Mouse (Mus musculus) hindbrain, embryonic 14.5 days (tissue): ENCODE measurements around the gene Aktip. TPM values are rescaled to one million over a fixed set of nuclear protein-coding genes. Genes with fewer than 3 reads are reported as not detected.

ENCODE experiments used
- ATAC-seq: fragments of 200-750 bp; cut with Nextera tagmentation; 2 replicates; pipeline ENCODE4 v1.8.0; 2017; ENCODE audit warnings: moderate number of reproducible peaks, mild to moderate bottlenecking, moderate TSS enrichment, moderate library complexity; ENCODE audit not compliant: low FRiP score
- DNase-seq: peaks from one replicate; pipeline ENCODE4 v3.0.0-alpha.2; 2015; ENCODE audit warnings: low spot score
- H3K27ac ChIP-seq: fragments of 300-500 bp; sonication (generic); 2 replicates; pipeline ENCODE4 v1.5.1; 2014; ENCODE audit warnings: mild to moderate bottlenecking, moderate library complexity
- H3K27me3 ChIP-seq: fragments of 300-500 bp; sonication (generic); 2 replicates; pipeline ENCODE4 v1.6.1; 2014; ENCODE audit warnings: mild to moderate bottlenecking, low read length, mixed read lengths; ENCODE audit not compliant: control insufficient read depth, insufficient read depth
- H3K36me3 ChIP-seq: fragments of 300-500 bp; sonication (generic); replicated peaks from 2 replicates; pipeline ENCODE4 v1.6.1; 2014; ENCODE audit not compliant: control insufficient read depth, insufficient read depth
- H3K4me1 ChIP-seq: fragments of 300-500 bp; sonication (generic); replicated peaks from 2 replicates; pipeline ENCODE4 v1.6.1; 2014; ENCODE audit warnings: antibody characterized with exemption, low read length, mixed read lengths; ENCODE audit not compliant: control insufficient read depth, insufficient read depth
- H3K4me2 ChIP-seq: fragments of 300-500 bp; sonication (generic); replicated peaks from 2 replicates; pipeline ENCODE4 v1.6.1; 2014; ENCODE audit warnings: mild to moderate bottlenecking, moderate library complexity
- H3K4me3 ChIP-seq: fragments of 300-500 bp; sonication (generic); replicated peaks from 2 replicates; pipeline ENCODE4 v1.5.1; 2014; ENCODE audit warnings: mild to moderate bottlenecking, low read length
- H3K9ac ChIP-seq: fragments of 300-500 bp; sonication (generic); 2 replicates; pipeline ENCODE4 v1.6.1; 2014
- H3K9me3 ChIP-seq: fragments of 300-500 bp; sonication (generic); 2 replicates; pipeline ENCODE4 v1.6.1; 2016; ENCODE audit warnings: low read length; ENCODE audit not compliant: control insufficient read depth
- WGBS: fragments of 180-500 bp; shearing (Covaris S2); extraction: QIAGEN DNeasy Blood & Tissue Kit; methylation state at CpG from one replicate; pipeline ENCODE4 v1.1.7; 2014; 5-methylcytosine and 5-hydroxymethylcytosine counted together
- polyA plus RNA-seq: library from polyadenylated mRNA; unstranded; fragments of >200 nt; fragmentation: Nextera tagmentation; extraction: Ambion mirVana; gene quantifications from 2 replicates; pipeline ENCODE4 v1.2.1, GENCODE M21; 2014

The Aktip gene
- polyA plus RNA-seq, 1 experiment from 2014 or later = 118 TPM

- Histone ChIP-seq H3K4me2 (no peak overlapping the region), H3K36me3 (no peaks in the 10 kb centered on the region), H3K9me3 (no peaks in the 10 kb centered on the region), H3K4me1 (no peaks in the 10 kb centered on the region), H3K4me3 (no peak overlapping the region), H3K27me3 (0 out of 2 replicates have a peak, but pooled peaks cover 7% of the 10 kb centered on the region), H3K9ac (no peak overlapping the region), H3K27ac (no peak overlapping the region)
- 69% methylated on average over 3 of the region's 3 CpGs for WGBS
- ATAC-seq (no peak), DNase-seq (no peak)
Measured at GRCm38 (mm10) chr8:91198036-91198435, 1.7 kb downstream of the Aktip start.

GRCm38 (mm10) chr8:91197233-91197632 is 2.5 kb downstream of the Aktip start:
- 84% methylated on average over 5 of the region's 5 CpGs for WGBS
- 0 out of 2 replicates have a peak, but pooled peaks cover 7% of the 10 kb centered on the region for H3K27me3 ChIP-seq
- ATAC-seq = no peak

GRCm38 (mm10) chr8:91196661-91197060 is 3.1 kb downstream of the Aktip start:
- Histone ChIP-seq H3K4me2 (no peak overlapping the region), H3K9ac (no peak overlapping the region), H3K27ac (no peak overlapping the region), H3K4me3 (no peak overlapping the region), H3K9me3 (no peaks in the 10 kb centered on the region), H3K27me3 (peaks cover 11% of the 10 kb centered on the region; the same call in 1 of the 2 replicates), H3K36me3 (no peaks in the 10 kb centered on the region), H3K4me1 (no peaks in the 10 kb centered on the region)
- WGBS = 83% methylated on average over 12 of the region's 12 CpGs
- ATAC-seq (no peak), DNase-seq (no peak)

More at GRCm38 (mm10) chr8:91197233-91197632, 2.5 kb downstream of the Aktip start:
- H3K9me3 ChIP-seq = no peaks in the 10 kb centered on the region
- no peaks in the 10 kb centered on the region for H3K4me1 ChIP-seq
- no peak for DNase-seq
- no peak overlapping the region for H3K4me3 ChIP-seq
- no peak overlapping the region for H3K9ac ChIP-seq
- H3K36me3 ChIP-seq = no peaks in the 10 kb centered on the region
- no peak overlapping the region for H3K27ac ChIP-seq
- no peak overlapping the region for H3K4me2 ChIP-seq

GRCm38 (mm10) chr8:91194081-91194480 is 5.7 kb downstream of the Aktip start:
- 83% methylated on average over 2 of the region's 2 CpGs for WGBS
- H3K4me1 ChIP-seq = no peaks in the 10 kb centered on the region
- DNase-seq (no peak), ATAC-seq (no peak)
- H3K9ac ChIP-seq = no peak overlapping the region
- H3K36me3 ChIP-seq = no peaks in the 10 kb centered on the region
- no peak overlapping the region for H3K4me3 ChIP-seq
- no peak overlapping the region for H3K4me2 ChIP-seq
- H3K9me3 ChIP-seq = no peaks in the 10 kb centered on the region
- H3K27ac ChIP-seq = no peak overlapping the region
- peaks cover 26% of the 10 kb centered on the region; the same call in 1 of the 2 replicates for H3K27me3 ChIP-seq

- Histone ChIP-seq H3K4me2 (no peak overlapping the region), H3K36me3 (no peaks in the 10 kb centered on the region), H3K27me3 (peaks cover 32% of the 10 kb centered on the region; the same call in 1 of the 2 replicates), H3K27ac (no peak overlapping the region), H3K9ac (no peak overlapping the region), H3K9me3 (no peaks in the 10 kb centered on the region), H3K4me1 (no peaks in the 10 kb centered on the region), H3K4me3 (no peak overlapping the region)
- DNase-seq (no peak), ATAC-seq (no peak)
- 88% methylated on average over 5 of the region's 5 CpGs for WGBS
Measured at GRCm38 (mm10) chr8:91192941-91193340, 6.8 kb downstream of the Aktip start.

- ATAC-seq = peak; percentile 83
- Histone ChIP-seq H3K27ac (no peak overlapping the region), H3K27me3 (peaks cover 32% of the 10 kb centered on the region; the same call in 1 of the 2 replicates), H3K9ac (no peak overlapping the region), H3K4me1 (no peaks in the 10 kb centered on the region), H3K9me3 (no peaks in the 10 kb centered on the region), H3K4me2 (0 out of 2 replicates have a peak overlapping the region, but pooled peaks have one; percentile 4), H3K36me3 (no peaks in the 10 kb centered on the region), H3K4me3 (no peak overlapping the region)
- peak; percentile 85 for DNase-seq
- 7% methylated on average over 17 of the region's 17 CpGs for WGBS
Measured at GRCm38 (mm10) chr8:91190816-91191340, 8.9 kb downstream of the Aktip start.

- no peaks in the 10 kb centered on the region for H3K36me3 ChIP-seq
- H3K27ac ChIP-seq = no peak overlapping the region
- 85% methylated on average over 9 of the region's 11 CpGs for WGBS
- DNase-seq (no peak), ATAC-seq (no peak)
- no peak overlapping the region for H3K4me3 ChIP-seq
- peaks cover 13% of the 10 kb centered on the region for H3K9me3 ChIP-seq
- H3K4me2 ChIP-seq = no peak overlapping the region
- no peak overlapping the region for H3K9ac ChIP-seq
- H3K27me3 ChIP-seq = peaks cover 25% of the 10 kb centered on the region; the same call in 1 of the 2 replicates
- no peaks in the 10 kb centered on the region for H3K4me1 ChIP-seq
Measured at GRCm38 (mm10) chr8:91188152-91188551, 11.6 kb downstream of the Aktip start.

- WGBS = 85% methylated on average over 12 of the region's 12 CpGs
- DNase-seq (no peak), ATAC-seq (no peak)
- Histone ChIP-seq H3K36me3 (no peaks in the 10 kb centered on the region), H3K9ac (no peak overlapping the region), H3K27ac (no peak overlapping the region), H3K4me3 (no peak overlapping the region), H3K4me1 (no peaks in the 10 kb centered on the region), H3K9me3 (peaks cover 13% of the 10 kb centered on the region), H3K4me2 (no peak overlapping the region), H3K27me3 (peaks cover 21% of the 10 kb centered on the region; the same call in 1 of the 2 replicates)
Measured at GRCm38 (mm10) chr8:91186372-91186771, 13.4 kb downstream of the Aktip start.

GRCm38 (mm10) chr8:91177708-91178107 is 22.1 kb downstream of the Aktip start:
- Histone ChIP-seq H3K9ac (no peak overlapping the region), H3K36me3 (no peaks in the 10 kb centered on the region), H3K27me3 (no peaks in the 10 kb centered on the region), H3K4me1 (no peaks in the 10 kb centered on the region), H3K4me2 (no peak overlapping the region), H3K27ac (no peak overlapping the region), H3K9me3 (no peaks in the 10 kb centered on the region), H3K4me3 (no peak overlapping the region)
- ATAC-seq (no peak), DNase-seq (no peak)
- 50% methylated on average over 1 of the region's 1 CpGs for WGBS

GRCm38 (mm10) chr8:91176176-91176575 is 23.6 kb downstream of the Aktip start:
- Histone ChIP-seq H3K36me3 (no peaks in the 10 kb centered on the region), H3K4me1 (peaks cover 9% of the 10 kb centered on the region), H3K4me3 (no peak overlapping the region), H3K27me3 (no peaks in the 10 kb centered on the region), H3K9ac (no peak overlapping the region), H3K27ac (no peak overlapping the region), H3K9me3 (no peaks in the 10 kb centered on the region), H3K4me2 (no peak overlapping the region)
- DNase-seq (no peak), ATAC-seq (no peak)
- 60% methylated on average over 14 of the region's 14 CpGs for WGBS
